Mouse (Mus musculus) liver, embryonic 12.5 days (tissue): ENCODE results near the gene Mrpl49. TPM values are rescaled to one million over a fixed set of nuclear protein-coding genes. Genes with fewer than 3 reads are reported as not detected.

ENCODE experiments used
- ATAC-seq: fragments of 200-750 bp; cut with Nextera tagmentation; 2 replicates; pipeline ENCODE4 v1.8.0; 2017; ENCODE audit warnings: moderate number of reproducible peaks, mild to moderate bottlenecking, moderate library complexity
- H3K27ac ChIP-seq: fragments of 300-500 bp; sonication (generic); 2 replicates; pipeline ENCODE4 v1.5.1; 2016; ENCODE audit warnings: mild to moderate bottlenecking
- H3K27me3 ChIP-seq: fragments of 300-500 bp; sonication (generic); replicated peaks from 2 replicates; pipeline ENCODE4 v1.6.1; 2016; ENCODE audit warnings: mild to moderate bottlenecking, moderate library complexity
- H3K36me3 ChIP-seq: fragments of 300-500 bp; sonication (generic); 2 replicates; pipeline ENCODE4 v1.6.1; 2016; ENCODE audit warnings: mild to moderate bottlenecking, moderate library complexity
- H3K4me1 ChIP-seq: fragments of 300-500 bp; sonication (generic); 2 replicates; pipeline ENCODE4 v1.6.1; 2016
- H3K4me2 ChIP-seq: fragments of 300-500 bp; sonication (generic); 2 replicates; pipeline ENCODE4 v1.6.1; 2016; ENCODE audit warnings: mild to moderate bottlenecking, moderate library complexity
- H3K4me3 ChIP-seq: fragments of 300-500 bp; sonication (generic); 2 replicates; pipeline ENCODE4 v1.5.1; 2016; ENCODE audit warnings: mild to moderate bottlenecking, moderate library complexity
- H3K9ac ChIP-seq: fragments of 300-500 bp; sonication (generic); 2 replicates; pipeline ENCODE4 v1.6.1; 2016; ENCODE audit warnings: mild to moderate bottlenecking, moderate library complexity
- H3K9me3 ChIP-seq: fragments of 300-500 bp; sonication (generic); replicated peaks from 2 replicates; pipeline ENCODE4 v1.6.1; 2016; ENCODE audit warnings: mild to moderate bottlenecking, moderate library complexity
- WGBS: fragments of 180-500 bp; shearing (Covaris S2); methylation state at CpG from one replicate; pipeline ENCODE4 v1.1.7; 2016; ENCODE audit not compliant: insufficient replicate concordance; 5-methylcytosine and 5-hydroxymethylcytosine counted together
- polyA plus RNA-seq: library from polyadenylated mRNA; unstranded; fragments of >200 nt; fragmentation: Nextera tagmentation; extraction: Ambion mirVana; gene quantifications from 2 replicates; pipeline ENCODE4 v1.2.1, GENCODE M21; 2016

The Mrpl49 gene
- polyA plus RNA-seq, 1 experiment from 2014 or later = 62.7 TPM

DNA sequence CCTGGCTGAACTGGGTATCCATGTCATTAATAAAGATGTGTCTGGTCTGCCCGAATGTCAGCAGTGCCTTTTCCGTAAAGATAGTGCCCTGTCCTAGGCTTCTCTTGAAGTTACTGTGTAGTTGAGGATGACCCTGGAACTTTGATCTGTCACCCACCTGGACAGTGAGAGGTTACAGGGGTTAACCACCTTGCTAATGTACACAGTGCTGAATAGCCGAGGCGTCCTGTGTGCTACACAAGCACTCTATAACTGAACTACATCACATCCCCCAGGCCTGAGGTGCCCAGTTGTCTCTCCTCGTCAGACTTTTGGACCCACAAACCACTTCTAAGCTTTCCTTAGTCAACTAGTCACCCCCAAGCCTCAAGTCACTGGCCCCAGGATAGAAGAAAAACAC, 4.8 kb upstream of the Mrpl49 start:
- H3K4me2 ChIP-seq = peak overlapping the region; percentile 100
- H3K36me3 ChIP-seq = peaks cover 28% of the 10 kb centered on the region
- peak overlapping the region; percentile 99 for H3K27ac ChIP-seq
- peak overlapping the region; percentile 96 for H3K9ac ChIP-seq
- 50% methylated on average over 5 of the region's 5 CpGs for WGBS
- H3K4me3 ChIP-seq = peak overlapping the region; percentile 92
- H3K9me3 ChIP-seq = no peaks in the 10 kb centered on the region
- no peak for ATAC-seq
- peaks cover 62% of the 10 kb centered on the region for H3K4me1 ChIP-seq
- H3K27me3 ChIP-seq = no peaks in the 10 kb centered on the region

- Histone ChIP-seq H3K27ac (peak overlapping the region; percentile 99), H3K4me3 (peak overlapping the region; percentile 92), H3K9me3 (no peaks in the 10 kb centered on the region), H3K4me1 (peaks cover 58% of the 10 kb centered on the region), H3K27me3 (no peaks in the 10 kb centered on the region), H3K9ac (peak overlapping the region; percentile 96), H3K4me2 (peak overlapping the region; percentile 100), H3K36me3 (peaks cover 28% of the 10 kb centered on the region)
- WGBS = 1% methylated on average over 44 of the region's 44 CpGs
- ATAC-seq = peak; percentile 17
These were observed 4.2 kb upstream of the Mrpl49 start for GRCm38 (mm10) chr19:6061641-6062302.

GRCm38 (mm10) chr19:6061021-6061533, 3.5 kb upstream of the Mrpl49 start, which contains the start of gene Znhit2:
TSS of gene Znhit2 (plus strand) at chr19:6061192.
- Histone ChIP-seq H3K9ac (peak within 1 kb of the TSS; percentile 96), H3K27me3 (no peaks in the 10 kb centered on the region), H3K27ac (peak within 1 kb of the TSS; percentile 99), H3K9me3 (no peaks in the 10 kb centered on the region), H3K4me3 (peak within 1 kb of the TSS; percentile 92), H3K36me3 (peaks cover 34% of the 10 kb centered on the region), H3K4me1 (peaks cover 58% of the 10 kb centered on the region), H3K4me2 (peak within 1 kb of the TSS; percentile 100)
- under 1% methylated on average over 58 of the region's 58 CpGs for WGBS
- peak; percentile 74 for ATAC-seq

DNA sequence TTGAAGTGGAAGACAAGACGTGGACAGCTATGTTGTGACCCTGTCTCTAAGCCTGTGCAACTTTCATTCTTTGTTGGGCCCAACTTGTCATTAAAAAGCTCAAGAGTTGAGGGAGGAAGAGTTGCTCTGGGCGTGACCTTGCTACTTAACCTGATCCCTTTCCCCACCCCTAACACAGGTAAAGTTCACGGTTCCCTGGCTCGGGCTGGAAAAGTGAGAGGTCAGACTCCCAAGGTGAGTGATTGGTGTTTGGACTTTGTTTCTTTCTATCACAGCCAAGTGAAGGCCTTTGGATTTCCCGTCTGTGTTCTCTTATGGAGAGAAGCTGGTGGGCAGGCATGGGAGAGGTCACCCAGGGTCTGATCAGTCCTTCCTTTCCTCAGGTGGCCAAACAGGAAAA, 1.4 kb upstream of the Mrpl49 start:
- ATAC-seq = no peak
- Histone ChIP-seq H3K27me3 (no peaks in the 10 kb centered on the region), H3K36me3 (peaks cover 55% of the 10 kb centered on the region), H3K27ac (peak overlapping the region; percentile 86), H3K4me1 (peaks cover 61% of the 10 kb centered on the region), H3K4me3 (peak overlapping the region; percentile 95), H3K9ac (peak overlapping the region; percentile 94), H3K9me3 (no peaks in the 10 kb centered on the region), H3K4me2 (peak overlapping the region; percentile 86)
- 59% methylated on average over 5 of the region's 5 CpGs for WGBS

- H3K9ac ChIP-seq = peak overlapping the region; percentile 94
- H3K9me3 ChIP-seq = no peaks in the 10 kb centered on the region
- no peaks in the 10 kb centered on the region for H3K27me3 ChIP-seq
- ATAC-seq = no peak
- H3K4me2 ChIP-seq = peak overlapping the region; percentile 86
- peak overlapping the region; percentile 95 for H3K4me3 ChIP-seq
- H3K4me1 ChIP-seq = peaks cover 61% of the 10 kb centered on the region
- H3K36me3 ChIP-seq = peaks cover 57% of the 10 kb centered on the region
- peak overlapping the region; percentile 86 for H3K27ac ChIP-seq
- 13% methylated on average over 5 of the region's 5 CpGs for WGBS
These were observed 928 bp upstream of the Mrpl49 start for GRCm38 (mm10) chr19:6058513-6058912.

DNA sequence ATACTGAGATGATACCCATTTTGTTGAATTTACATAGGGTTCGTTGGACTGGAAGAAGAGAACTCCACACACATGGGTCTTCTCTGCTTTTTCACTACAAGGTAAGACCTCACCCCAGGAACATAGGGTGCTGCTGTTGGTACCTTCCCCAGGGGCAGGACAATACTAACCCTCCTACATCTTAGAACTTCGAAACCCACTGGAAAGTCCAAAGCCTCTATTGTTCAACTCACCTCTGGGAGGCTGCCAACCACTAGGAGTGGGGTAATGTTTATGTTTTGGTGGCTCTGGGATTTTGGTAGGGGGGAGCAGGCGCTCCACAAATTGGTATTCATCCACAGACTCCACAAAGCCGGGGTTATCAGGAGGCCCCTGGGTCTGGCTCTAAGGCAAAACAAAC, 889 bp downstream of the Mrpl49 start:
- H3K9me3 ChIP-seq = no peaks in the 10 kb centered on the region
- 55% methylated on average over 4 of the region's 4 CpGs for WGBS
- peak overlapping the region; percentile 86 for H3K4me2 ChIP-seq
- H3K9ac ChIP-seq = peak overlapping the region; percentile 94
- H3K36me3 ChIP-seq = peaks cover 72% of the 10 kb centered on the region
- H3K4me1 ChIP-seq = peaks cover 54% of the 10 kb centered on the region
- no peak for ATAC-seq
- peak overlapping the region; percentile 86; the same call in 1 of the 2 replicates for H3K27ac ChIP-seq
- no peaks in the 10 kb centered on the region for H3K27me3 ChIP-seq
- peak overlapping the region; percentile 95 for H3K4me3 ChIP-seq

- H3K4me2 ChIP-seq = no peak overlapping the region
- H3K9ac ChIP-seq = no peak overlapping the region
- no peak for ATAC-seq
- H3K27ac ChIP-seq = 0 out of 2 replicates have a peak overlapping the region, but pooled peaks have one; percentile 10
- H3K4me1 ChIP-seq = peaks cover 44% of the 10 kb centered on the region
- no peaks in the 10 kb centered on the region for H3K27me3 ChIP-seq
- peaks cover 82% of the 10 kb centered on the region for H3K36me3 ChIP-seq
- 74% methylated on average over 5 of the region's 5 CpGs for WGBS
- H3K4me3 ChIP-seq = no peak overlapping the region
- no peaks in the 10 kb centered on the region for H3K9me3 ChIP-seq
These were observed 3.3 kb downstream of the Mrpl49 start for GRCm38 (mm10) chr19:6054296-6054695.

DNA sequence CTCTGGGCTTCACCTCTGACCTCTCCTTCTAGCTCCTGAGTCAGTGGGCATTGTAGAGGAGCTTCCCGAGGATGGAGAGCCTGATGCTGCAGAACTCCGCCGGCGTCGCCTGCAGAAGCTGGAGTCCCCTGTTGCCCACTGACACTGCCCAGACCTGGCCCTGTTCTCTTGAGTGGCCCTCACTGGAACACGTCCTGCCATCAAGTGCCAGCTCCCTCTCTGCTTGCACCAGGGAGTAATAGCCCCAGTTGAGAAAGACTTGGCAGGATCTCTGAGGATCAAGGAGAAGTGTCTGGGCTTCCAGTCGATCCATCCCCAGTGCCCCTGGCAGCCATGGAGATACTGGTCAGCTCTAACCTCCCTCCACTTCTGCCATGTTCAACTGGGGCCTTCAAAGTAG, 5.1 kb downstream of the Mrpl49 start:
- H3K36me3 ChIP-seq = peaks cover 89% of the 10 kb centered on the region
- no peak overlapping the region for H3K4me2 ChIP-seq
- no peaks in the 10 kb centered on the region for H3K9me3 ChIP-seq
- H3K4me1 ChIP-seq = peaks cover 52% of the 10 kb centered on the region
- 83% methylated on average over 7 of the region's 7 CpGs for WGBS
- no peak overlapping the region for H3K27ac ChIP-seq
- H3K4me3 ChIP-seq = no peak overlapping the region
- ATAC-seq = no peak
- no peaks in the 10 kb centered on the region for H3K27me3 ChIP-seq
- H3K9ac ChIP-seq = no peak overlapping the region

DNA sequence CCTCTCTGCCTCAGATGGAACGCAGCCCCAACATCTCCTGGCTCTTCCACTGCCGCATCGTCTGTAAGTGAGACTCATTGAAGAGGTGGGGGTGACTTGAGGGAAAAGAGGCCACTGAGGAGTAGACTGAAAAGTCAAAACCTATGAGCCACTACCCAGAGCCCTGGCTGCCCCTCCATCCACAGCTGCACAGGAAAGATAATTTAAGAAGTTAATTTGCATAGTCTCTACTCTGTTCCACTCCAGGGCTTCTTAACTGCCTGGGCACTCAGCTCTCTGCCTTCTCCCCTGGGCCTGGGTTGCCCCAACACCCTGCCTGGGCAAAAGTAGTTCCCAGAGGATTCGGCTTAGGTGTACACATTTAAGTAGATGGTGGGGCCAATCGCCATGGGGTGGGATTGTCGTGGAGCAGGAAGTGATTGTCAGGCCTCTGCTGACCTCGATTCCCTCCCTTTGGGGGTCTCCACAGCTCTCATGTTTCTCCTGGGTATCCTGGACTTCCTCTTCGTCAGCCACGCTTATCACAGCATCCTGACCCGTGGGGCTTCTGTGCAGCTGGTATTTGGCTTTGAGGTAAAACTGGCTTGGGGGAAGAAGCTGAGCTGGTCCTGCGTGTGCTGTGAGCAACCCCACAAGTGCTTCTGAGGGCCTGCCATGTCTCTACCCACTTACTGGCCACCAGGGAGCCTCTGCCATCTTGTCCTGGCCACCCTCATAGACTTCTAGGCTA, 8.7 kb downstream of the Mrpl49 start:
- no peaks in the 10 kb centered on the region for H3K27me3 ChIP-seq
- peak overlapping the region; percentile 94 for H3K9ac ChIP-seq
- H3K4me1 ChIP-seq = peaks cover 55% of the 10 kb centered on the region
- H3K4me2 ChIP-seq = peak overlapping the region; percentile 99
- no peaks in the 10 kb centered on the region for H3K9me3 ChIP-seq
- no peak for ATAC-seq
- WGBS = 54% methylated on average over 11 of the region's 11 CpGs
- H3K27ac ChIP-seq = peak overlapping the region; percentile 99
- H3K4me3 ChIP-seq = peak overlapping the region; percentile 97
- H3K36me3 ChIP-seq = peaks cover 64% of the 10 kb centered on the region

DNA sequence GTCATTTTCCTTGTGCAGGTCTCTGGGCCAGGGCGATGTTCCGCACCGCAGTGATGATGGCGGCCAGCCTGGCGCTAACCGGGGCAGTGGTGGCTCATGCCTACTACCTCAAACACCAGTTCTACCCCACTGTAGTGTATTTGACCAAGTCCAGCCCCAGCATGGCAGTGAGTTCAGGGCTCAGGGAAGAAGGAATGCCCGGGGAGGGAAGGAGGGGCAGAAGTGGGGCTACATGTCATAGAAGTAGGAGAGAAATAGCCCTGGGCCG, 9.8 kb downstream of the Mrpl49 start:
- Histone ChIP-seq H3K4me1 (peaks cover 46% of the 10 kb centered on the region), H3K27ac (peak overlapping the region; percentile 99), H3K36me3 (peaks cover 54% of the 10 kb centered on the region), H3K9ac (peak overlapping the region; percentile 94), H3K4me2 (peak overlapping the region; percentile 99), H3K27me3 (no peaks in the 10 kb centered on the region), H3K9me3 (no peaks in the 10 kb centered on the region), H3K4me3 (peak overlapping the region; percentile 97)
- no peak for ATAC-seq
- WGBS = 80% methylated on average over 8 of the region's 8 CpGs

DNA sequence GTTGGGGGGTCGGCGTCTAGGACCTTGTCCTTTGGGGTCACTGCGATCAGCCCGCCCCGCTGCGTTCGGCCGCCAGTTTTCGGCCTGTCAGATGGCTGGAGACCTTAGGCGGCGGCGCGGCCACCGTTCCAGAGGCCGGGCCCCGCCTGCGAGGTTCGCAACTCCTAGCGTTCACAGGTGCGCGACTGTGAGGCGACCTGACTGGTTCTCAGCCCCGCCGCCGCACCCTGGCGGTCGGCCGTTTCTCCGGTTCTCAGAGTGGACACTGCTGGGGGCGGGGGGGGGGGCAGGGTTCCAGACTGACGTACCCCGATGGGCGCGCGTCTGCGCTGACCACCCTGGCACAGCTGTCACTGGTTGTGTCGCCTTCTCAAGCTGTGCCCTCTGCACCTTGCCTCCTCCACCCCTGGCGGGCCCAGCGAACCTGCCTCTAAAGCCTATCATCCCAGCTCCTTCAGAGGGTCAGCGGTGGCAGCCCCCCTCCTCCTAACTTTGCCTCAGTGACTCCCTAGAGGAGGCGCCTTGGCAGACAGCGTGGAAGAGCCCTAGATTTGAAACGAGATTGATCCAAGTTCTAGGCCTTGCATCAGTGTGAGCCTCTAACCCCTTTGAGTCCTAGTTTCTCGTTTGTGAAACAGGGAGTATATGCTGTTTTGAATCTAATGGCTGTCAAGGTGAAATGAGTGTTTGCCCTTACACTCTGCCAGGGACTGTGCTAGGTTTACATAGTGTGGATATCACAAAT, 10.3 kb downstream of the Mrpl49 start:
- peaks cover 49% of the 10 kb centered on the region for H3K36me3 ChIP-seq
- peak overlapping the region; percentile 97 for H3K4me3 ChIP-seq
- peak overlapping the region; percentile 99 for H3K4me2 ChIP-seq
- H3K4me1 ChIP-seq = peaks cover 42% of the 10 kb centered on the region
- H3K27me3 ChIP-seq = no peaks in the 10 kb centered on the region
- ATAC-seq = peak; percentile 11
- H3K9me3 ChIP-seq = no peaks in the 10 kb centered on the region
- peak overlapping the region; percentile 94 for H3K9ac ChIP-seq
- peak overlapping the region; percentile 99 for H3K27ac ChIP-seq
- 1% methylated on average over 44 of the region's 44 CpGs for WGBS
